Comparison of ENCODE assay signal across 9 mouse cellular contexts in genomic region chr11:102145471-102146001, GRCm38 (mm10). TPM values are rescaled to one million over a fixed set of nuclear protein-coding genes. Genes with fewer than 3 reads are reported as not detected.
DNase-seq lines count a peak whose midpoint lies in the region; ATAC-seq lines count a peak whose summit lies in the region.
"Had no signal": no experiment of that assay in that cellular context is flagged by ENCODE, and none has a peak within 500 bp of the region (broad histone marks: within the 10 kb centered on the region; RNA-seq: fewer than 3 reads in every experiment).

Gene Nags, plus strand, starts transcription at chr11:102145513.

- no peak for ATAC-seq in heart, embryonic 13.5 days (ENCODE audit: extremely low read depth, insufficient number of reproducible peaks, low FRiP score, low TSS enrichment)
- no peak for ATAC-seq in hindbrain, embryonic 14.5 days (ENCODE audit: low FRiP score)
- ATAC-seq in midbrain, embryonic 15.5 days (replicated peaks): no peak

- 2% methylated on average over 50 of the region's 50 CpGs for WGBS in heart, embryonic 13.5 days
- WGBS in hindbrain, embryonic 14.5 days: 2% methylated on average over 42 of the region's 50 CpGs
- whole genome bisulfite sequencing in midbrain, embryonic 15.5 days: 2% methylated on average over 49 of the region's 50 CpGs

- no peaks in the 10 kb centered on the region for H3K9me3 ChIP-seq in heart, embryonic 13.5 days
- no peaks in the 10 kb centered on the region for H3K9me3 ChIP-seq in hindbrain, embryonic 14.5 days (ENCODE audit: control insufficient read depth, low read length)
- no peaks in the 10 kb centered on the region for H3K9me3 ChIP-seq in midbrain, embryonic 15.5 days

- no peaks in the 10 kb centered on the region for H3K36me3 ChIP-seq in heart, embryonic 13.5 days
- no peaks in the 10 kb centered on the region for H3K36me3 ChIP-seq in hindbrain, embryonic 14.5 days (replicated peaks; ENCODE audit: control insufficient read depth, insufficient read depth)
- no peaks in the 10 kb centered on the region for H3K36me3 ChIP-seq in midbrain, embryonic 15.5 days (replicated peaks)

- H3K4me3 ChIP-seq in heart, embryonic 13.5 days: peak within 1 kb of the TSS; percentile 50
- H3K4me3 ChIP-seq in hindbrain, embryonic 14.5 days (replicated peaks; ENCODE audit: low read length): peak within 1 kb of the TSS; percentile 15
- peak within 1 kb of the TSS; percentile 2; the same call in 1 of the 2 replicates for H3K4me3 ChIP-seq in midbrain, embryonic 15.5 days

- DNase-seq in heart, adult 11 months: no peak
- DNase-seq in brain, adult 2 months (ENCODE audit: low read depth, low spot score): peak; percentile 12
- DNase-seq in hindbrain, embryonic 14.5 days (ENCODE audit: low spot score): no peak
- no peak for DNase-seq in cerebellum, postnatal 36 days
- no peak for DNase-seq in layer of hippocampus, adult 8-10 months (ENCODE audit: low spot score in 2 of 2)
- no peak for DNase-seq in layer of hippocampus, postnatal 14 days (ENCODE audit: low spot score in 2 of 2)

- H3K9ac ChIP-seq in heart, embryonic 13.5 days: peak within 1 kb of the TSS; percentile 72
- no peak within 1 kb of the TSS for H3K9ac ChIP-seq in hindbrain, embryonic 14.5 days
- 0 out of 2 replicates have a peak within 1 kb of the TSS, but pooled peaks have one; percentile 9 for H3K9ac ChIP-seq in midbrain, embryonic 15.5 days

- no peak within 1 kb of the TSS for H3K27ac ChIP-seq in heart, embryonic 13.5 days (replicated peaks)
- no peak within 1 kb of the TSS for H3K27ac ChIP-seq in hindbrain, embryonic 14.5 days
- no peak within 1 kb of the TSS for H3K27ac ChIP-seq in midbrain, embryonic 15.5 days

- H3K27me3 ChIP-seq in heart, embryonic 13.5 days (replicated peaks): peaks cover 84% of the 10 kb centered on the region
- H3K27me3 ChIP-seq in hindbrain, embryonic 14.5 days (ENCODE audit: control insufficient read depth, insufficient read depth, low read length): peaks cover 73% of the 10 kb centered on the region
- peaks cover 66% of the 10 kb centered on the region for H3K27me3 ChIP-seq in midbrain, embryonic 15.5 days (replicated peaks)

- peaks cover 33% of the 10 kb centered on the region for H3K4me1 ChIP-seq in heart, embryonic 13.5 days
- H3K4me1 ChIP-seq in hindbrain, embryonic 14.5 days (replicated peaks; ENCODE audit: control insufficient read depth, insufficient read depth, low read length): no peaks in the 10 kb centered on the region; the same call in 1 of the 2 replicates
- H3K4me1 ChIP-seq in midbrain, embryonic 15.5 days: peaks cover 26% of the 10 kb centered on the region; the same call in 1 of the 2 replicates

- H3K4me2 ChIP-seq in heart, embryonic 13.5 days: peak within 1 kb of the TSS; percentile 75
- H3K4me2 ChIP-seq in hindbrain, embryonic 14.5 days (replicated peaks): peak within 1 kb of the TSS; percentile 32
- H3K4me2 ChIP-seq in midbrain, embryonic 15.5 days: peak within 1 kb of the TSS; percentile 36

RNA-seq across cellular contexts. Expression of gene Nags, which starts in this region (rescaled TPM):
- polyA plus RNA-seq in heart, embryonic 13.5 days (2015; fragmentation: Nextera tagmentation; extraction: Ambion mirVana): 0.33 TPM in 1 of 2 replicates, not detected in the other
- 0.09 TPM in 1 of 2 replicates, not detected in the other for polyA plus RNA-seq in hindbrain, embryonic 14.5 days (2014; fragmentation: Nextera tagmentation; extraction: Ambion mirVana)
- 0.10 and 0.30 TPM in 2 replicates for polyA plus RNA-seq in midbrain, embryonic 15.5 days (2015; fragmentation: Nextera tagmentation; extraction: Ambion mirVana)
- under 1 TPM in 1 of 4 experiments, not detected in 3; 0.29 TPM for total RNA-seq in layer of hippocampus, adult 8-10 months (2022)
- not detected for total RNA-seq in layer of hippocampus, postnatal 14 days (2021)
- total RNA-seq: CH12.LX had no signal
